Mouse (Mus musculus): ENCODE data around the gene Tspan18.

Tspan18 gene

DNA sequence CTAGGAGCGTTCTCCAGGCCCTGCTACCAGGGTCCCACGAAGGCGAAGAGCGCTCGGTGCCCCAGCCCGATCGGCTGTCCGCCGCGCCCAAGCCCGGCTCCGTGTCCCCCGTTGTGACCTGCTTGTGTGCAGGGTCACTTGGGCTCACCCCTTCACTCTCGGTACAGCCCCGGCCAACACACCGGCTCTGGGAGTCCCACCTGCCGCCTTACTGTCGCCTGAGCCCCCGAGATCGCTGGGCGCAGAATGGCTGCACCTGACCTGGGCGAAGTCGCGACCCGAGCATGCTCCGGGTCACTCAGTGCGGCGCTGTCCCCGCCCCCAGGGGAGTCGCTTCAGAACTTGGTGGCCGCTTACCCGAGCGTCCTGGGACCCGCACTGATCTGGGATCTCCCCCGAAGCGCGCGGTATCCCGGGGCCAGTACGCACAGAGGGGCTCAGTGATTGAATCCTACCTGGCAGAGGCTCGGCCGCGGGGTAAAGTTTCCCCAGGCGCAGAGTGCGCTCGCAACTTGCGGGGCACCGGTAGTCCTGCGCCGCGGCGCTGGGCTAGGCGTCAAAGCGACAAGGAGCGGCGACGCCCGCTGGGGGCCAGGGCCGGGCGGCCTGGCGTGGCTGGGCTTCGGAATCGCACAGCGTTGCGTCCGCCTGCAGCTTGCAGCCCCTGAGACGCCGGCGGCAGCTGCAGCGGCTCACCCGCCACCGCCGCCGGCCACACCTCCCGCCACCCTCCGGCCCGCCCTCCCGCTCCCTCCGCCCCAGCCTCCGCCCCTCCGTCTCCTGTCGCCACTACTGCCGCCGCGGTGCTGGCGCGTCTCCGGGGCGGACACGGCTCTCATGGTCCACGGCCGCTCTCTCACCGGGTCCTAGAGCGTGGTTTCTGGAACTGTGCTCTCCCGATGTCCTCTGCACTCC lies at the start of gene Tspan18:
Gene Tspan18, minus strand, starts transcription at position 689 of the 915 bp plus-strand sequence.
- peak in 1 of 2 experiments; percentile 5 for DNase-seq (ENCODE audit: low spot score in 2 of 2)

DNA sequence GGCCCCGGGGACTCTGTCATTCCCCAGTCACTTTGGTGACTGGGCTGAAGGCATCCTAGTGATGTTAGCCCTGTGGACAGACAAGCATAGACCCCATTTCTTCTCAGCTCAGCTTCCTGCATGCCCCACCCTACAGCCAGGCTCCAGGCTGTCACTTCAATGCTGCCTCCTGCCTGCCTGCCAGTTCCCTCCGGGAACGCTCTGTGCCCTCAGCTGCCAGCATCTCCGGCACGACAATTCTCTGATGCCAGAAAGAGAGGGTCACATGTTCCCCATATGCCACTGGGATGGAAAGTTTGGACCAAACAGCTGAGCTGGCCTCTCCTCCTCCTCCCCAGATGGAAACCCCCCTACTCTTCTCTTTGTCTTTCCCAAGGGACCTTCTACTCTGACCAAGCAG lies 49.5 kb upstream of the Tspan18 start:
- DNase-seq (ENCODE audit: low spot score in 2 of 2) = no peak

DNA sequence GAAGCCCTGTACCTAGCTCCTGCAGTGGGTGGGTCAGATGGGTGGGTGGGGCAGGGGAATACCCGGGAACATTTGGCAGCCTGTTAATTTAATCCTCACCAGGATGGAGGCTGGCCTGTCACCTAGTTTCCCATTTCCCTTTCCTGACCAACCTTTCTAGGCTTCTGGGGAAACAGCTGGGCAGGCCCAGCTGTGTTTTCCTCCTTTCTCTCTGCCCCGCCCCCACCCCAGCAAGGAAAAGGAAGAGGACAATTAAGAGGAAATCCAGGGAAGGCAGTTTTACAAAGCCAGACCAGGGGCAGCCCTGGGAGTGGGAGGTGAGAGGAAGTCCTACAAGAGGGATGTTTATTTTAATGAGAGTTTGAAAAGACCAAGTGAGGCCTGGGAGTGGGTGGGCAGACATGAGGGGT lies 46.4 kb upstream of the Tspan18 start:
- DNase-seq (ENCODE audit: low spot score in 2 of 2) = no peak

DNA sequence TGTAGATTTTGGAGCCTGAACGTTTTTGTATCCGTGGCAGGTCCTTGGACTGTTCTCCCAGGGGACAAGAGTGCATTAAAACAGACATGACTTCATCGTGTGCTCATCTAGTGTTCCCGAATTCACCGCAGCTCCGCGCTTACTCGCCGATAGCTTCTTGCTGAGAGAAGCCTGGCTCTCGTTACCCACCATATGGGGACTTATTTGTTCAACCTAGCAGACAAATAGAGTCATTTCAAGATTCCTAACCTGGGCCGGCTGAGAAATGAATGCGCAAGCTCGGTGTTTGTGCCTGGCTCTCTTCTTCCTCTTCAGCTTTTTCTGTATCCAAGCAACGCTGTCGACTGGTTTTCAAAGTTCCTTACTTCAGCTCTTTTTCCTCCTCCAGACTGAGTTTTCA lies 43.5 kb upstream of the Tspan18 start:
- DNase-seq (ENCODE audit: low spot score in 2 of 2) = no peak

DNA sequence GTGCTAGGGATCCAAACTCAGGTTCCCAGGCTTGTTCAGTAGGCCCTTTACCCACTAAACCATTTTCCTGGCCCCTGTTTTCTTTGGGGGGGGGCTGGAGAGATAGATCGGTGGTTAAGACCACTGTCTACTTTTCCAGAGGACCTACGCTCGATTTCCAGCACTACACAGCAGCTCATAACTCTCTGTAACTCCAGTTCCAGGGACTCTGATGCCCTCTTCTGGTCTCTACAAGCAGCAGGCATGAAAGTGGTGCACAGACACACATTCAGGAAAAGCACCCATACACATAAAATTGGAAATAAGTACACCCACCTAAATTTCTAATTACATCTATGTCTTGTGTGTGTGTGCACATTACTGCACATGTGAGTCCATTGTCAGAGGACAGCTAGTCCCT lies 42.9 kb upstream of the Tspan18 start:
- DNase-seq (ENCODE audit: low spot score in 2 of 2) = no peak

DNA sequence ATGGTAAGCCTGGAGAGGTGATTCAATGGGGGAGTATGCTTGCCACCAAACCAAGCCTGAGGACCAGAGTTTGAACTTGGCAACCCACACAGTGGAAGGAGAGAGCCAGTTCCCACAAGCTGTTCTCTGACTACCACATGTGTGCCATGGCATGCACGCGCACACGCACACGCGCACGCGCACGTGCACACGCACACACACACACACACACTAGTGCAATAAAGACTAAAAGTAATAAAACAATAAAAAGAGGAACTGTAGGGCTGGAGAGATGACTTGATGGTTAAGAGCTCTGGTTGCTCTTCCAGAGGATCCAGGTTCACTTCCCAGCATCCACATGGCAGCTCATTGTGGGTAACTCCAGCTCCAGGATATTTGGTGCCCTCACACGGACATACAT lies 38.6 kb upstream of the Tspan18 start:
- DNase-seq (ENCODE audit: low spot score in 2 of 2) = no peak

DNA sequence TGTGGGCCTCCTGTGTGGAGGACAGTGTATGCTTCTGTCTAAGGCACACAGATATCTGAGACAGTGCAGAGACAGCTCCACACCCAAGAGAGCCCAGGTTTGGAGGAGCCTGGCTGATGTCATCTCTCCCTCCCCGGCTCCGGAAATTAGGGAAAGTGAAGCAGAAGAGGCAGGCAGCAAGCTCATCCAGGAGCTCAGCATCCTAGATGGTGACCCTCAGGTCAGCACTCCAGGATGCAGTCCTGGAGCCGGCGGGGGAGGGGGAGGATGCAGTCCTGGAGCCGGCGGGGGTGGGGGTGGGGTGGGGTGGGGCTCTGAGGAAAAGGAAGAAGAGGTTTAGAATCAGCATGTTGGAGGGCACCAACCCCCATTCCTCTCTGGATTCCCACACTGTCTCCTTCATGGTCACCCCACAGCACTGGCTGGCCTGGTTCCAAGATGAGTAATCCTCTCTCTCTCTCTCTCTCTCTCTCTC lies 37.8 kb upstream of the Tspan18 start:
- DNase-seq (ENCODE audit: low spot score in 2 of 2) = no peak

DNA sequence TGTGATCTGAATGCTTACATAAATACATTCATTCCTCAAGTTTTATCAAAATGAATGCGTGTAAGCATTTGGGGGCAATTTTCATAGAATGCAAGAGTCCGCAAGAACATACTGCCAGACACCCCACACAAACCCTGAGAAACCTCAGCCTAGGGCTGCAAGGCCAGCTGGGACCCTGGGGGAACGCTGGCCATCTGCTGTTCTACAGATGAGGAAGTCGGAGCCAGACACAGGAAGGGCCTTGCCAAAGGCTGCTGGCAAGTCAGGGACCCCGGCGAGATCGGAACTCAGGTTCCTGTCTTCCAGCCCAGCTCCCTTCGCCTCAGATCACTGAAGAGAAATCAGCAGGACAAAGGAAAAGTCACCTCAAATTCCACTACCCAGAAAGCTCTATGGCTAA lies 34.6 kb upstream of the Tspan18 start:
- DNase-seq (ENCODE audit: low spot score in 2 of 2) = no peak

DNA sequence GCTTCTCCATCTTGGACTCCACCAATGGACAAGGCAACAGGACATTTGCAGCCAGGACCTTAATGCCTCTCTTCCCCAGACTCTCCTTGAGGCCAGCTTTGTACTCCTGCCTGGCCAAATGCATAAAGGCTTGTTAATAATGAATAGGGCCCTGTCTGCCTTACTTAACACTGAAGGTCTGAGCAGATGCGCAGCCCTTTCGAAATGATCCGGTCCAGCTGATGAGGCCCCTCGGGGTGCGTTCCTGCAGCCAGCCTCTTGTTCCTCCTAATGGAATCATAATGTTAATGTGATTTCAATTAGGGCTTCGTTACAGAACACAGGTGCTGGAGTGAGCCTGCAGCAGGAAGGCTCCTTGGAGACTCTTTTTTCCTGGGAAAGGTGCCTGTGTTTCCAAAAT lies 33.7 kb upstream of the Tspan18 start:
- no peak for DNase-seq (ENCODE audit: low spot score in 2 of 2)

DNA sequence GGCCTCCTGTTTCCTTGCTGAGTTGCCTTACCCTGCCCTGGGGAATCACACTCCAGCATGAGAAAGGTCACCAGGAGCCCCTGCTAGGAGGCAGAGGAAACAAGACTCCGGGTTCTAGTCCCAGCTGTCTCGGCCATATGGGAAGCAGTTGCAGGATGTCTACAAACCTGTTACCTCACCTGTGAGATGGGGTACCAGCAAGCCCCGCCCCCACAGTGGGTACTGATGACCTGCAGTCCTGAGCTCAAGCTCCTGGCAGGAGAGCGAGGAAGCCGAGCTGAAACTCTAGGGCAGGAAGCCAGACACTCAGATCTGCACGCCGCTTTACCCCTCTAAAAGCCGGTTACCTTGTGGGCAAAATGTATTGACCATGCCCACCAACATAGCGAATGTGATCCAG lies 31.1 kb upstream of the Tspan18 start:
- no peak for DNase-seq (ENCODE audit: low spot score in 2 of 2)

DNA sequence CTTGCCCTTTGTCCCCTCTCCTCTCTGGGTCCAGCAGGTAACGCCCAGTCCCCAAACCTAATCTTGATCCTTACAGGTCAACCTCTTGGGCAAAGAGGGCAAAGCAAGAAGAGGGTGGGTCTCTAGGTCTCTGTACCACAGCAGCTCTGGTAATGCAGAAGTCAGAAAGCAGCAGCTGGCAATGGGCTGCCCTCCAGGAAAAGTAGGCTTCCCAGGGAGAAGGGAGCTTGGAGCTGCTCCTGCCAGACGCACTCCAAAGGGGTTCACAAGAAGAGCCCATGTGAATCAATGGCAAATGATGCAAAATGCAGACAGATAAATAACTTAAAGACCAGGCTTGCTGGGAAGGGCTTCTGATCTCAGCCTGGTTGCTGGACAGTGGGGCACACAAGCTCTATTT lies 30.6 kb upstream of the Tspan18 start:
- DNase-seq (ENCODE audit: low spot score in 2 of 2) = no peak

DNA sequence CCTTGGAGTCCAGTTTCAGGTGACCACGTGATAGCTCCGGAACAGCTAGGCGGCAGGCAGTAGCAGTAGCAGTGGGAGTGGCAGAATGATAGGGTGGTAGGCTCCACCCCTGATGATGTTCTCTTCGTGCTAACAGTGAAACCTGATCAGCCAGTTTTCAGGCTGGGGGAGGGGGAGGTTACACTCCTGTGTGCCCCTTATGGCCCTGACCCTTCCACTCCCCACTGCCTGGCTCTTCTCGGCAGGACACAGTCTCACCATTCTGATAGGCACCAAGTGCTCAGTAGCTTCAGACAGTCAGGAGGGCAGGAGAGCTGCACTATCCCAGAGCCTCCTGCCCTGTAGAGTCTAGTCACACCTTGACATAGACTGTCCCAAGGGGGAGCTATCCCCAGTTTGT lies 27.1 kb upstream of the Tspan18 start:
- DNase-seq (ENCODE audit: low spot score in 2 of 2) = no peak

DNA sequence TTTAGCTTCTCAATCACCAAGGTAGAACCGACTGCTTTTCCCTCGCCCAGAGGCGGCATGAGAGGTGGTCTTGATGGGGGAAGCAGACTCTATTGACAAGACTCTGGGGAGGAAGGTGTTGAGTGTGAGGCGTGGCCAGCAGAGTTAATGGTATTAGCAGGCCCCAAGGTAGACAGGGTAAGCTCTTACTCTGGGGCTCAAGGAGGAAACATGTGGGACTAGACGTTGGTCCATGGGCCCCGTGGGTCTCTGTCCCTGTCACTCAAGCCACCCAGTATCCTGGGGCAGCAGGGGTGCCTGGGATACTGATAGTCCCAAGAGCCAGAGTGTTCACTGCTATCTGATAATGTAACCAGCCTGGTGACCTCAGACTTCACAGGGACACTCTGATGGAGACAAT lies 26.0 kb upstream of the Tspan18 start:
- no peak for DNase-seq (ENCODE audit: low spot score in 2 of 2)

DNA sequence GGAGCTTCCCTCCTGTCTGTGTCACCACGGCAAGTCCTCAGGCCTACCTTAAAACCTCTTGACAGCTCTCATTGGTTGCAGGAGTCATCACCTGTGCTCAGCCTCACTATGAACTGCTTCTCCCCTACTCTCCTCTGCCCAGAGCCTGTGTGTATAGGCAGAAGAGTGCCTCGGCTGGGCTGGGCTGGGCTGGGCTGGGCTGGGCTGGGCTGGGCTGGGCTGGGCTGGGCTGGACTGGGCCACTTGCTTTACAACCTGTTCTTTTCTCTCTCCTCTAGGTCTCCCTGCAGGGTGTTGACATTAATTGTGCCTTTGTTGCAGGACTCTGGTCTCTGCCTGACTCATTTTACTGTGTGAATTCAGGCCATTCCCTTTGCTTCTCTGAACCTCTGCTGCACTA lies 23.1 kb upstream of the Tspan18 start:
- DNase-seq (ENCODE audit: low spot score in 2 of 2) = no peak

DNA sequence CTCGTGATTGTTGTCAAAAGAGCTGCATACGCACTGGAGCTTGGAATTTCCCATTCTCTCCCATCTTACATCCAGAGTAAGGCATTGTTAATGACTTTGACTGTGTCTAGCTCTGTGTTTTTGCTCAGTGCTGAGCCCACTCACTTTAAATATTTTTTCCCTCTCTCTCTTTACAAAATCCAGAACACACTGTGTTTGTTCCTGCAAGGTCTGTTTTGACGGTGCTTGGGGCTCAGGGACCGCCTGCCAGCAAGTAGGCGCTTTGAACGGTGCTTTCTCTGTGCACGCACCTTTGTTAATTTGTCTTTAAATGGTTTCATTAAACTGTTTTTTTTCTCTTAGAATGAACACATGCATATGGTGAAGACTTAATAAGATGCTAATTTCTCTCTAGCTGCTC lies 21.5 kb upstream of the Tspan18 start:
- DNase-seq (ENCODE audit: low spot score in 2 of 2) = no peak

DNA sequence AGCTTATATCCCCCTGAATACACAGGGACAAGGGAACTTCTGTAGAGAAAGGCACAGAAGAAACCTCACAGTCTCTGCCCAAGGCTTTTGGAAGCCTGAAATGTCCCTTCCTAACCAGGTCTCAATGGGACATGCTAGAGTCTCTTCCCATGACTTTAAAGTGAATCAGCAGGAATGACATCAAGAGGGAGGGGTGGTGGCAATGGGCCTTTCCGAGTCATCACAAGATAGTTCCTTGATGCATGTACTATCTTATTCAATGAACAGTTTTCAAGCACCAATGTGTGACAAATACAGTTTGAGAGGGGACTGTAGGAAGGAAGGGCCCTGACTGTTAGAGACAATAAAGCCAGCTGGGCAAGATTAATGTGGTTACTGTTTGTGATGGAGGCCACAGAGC lies 20.3 kb upstream of the Tspan18 start:
- DNase-seq (ENCODE audit: low spot score in 2 of 2) = no peak

DNA sequence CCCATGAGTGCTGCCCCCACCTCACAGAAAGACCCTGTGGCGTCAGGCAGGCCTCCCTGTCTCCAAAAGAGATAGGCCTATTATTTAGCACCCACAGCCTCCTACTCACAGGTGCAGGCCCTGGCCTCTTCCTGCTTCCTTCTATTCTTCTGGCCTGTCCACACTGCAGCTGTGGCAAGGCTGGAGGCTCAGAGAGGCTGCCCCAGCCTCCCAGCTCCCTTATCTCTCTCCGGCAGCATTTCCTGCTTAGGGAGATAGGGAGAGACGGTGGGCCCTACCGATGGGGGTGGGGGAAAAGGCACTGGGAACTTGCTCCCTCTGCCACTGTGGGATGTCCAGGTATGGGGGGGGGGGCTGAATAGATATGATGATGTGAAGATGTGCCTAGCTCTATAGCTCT lies 19.4 kb upstream of the Tspan18 start:
- DNase-seq (ENCODE audit: low spot score in 2 of 2) = no peak

DNA sequence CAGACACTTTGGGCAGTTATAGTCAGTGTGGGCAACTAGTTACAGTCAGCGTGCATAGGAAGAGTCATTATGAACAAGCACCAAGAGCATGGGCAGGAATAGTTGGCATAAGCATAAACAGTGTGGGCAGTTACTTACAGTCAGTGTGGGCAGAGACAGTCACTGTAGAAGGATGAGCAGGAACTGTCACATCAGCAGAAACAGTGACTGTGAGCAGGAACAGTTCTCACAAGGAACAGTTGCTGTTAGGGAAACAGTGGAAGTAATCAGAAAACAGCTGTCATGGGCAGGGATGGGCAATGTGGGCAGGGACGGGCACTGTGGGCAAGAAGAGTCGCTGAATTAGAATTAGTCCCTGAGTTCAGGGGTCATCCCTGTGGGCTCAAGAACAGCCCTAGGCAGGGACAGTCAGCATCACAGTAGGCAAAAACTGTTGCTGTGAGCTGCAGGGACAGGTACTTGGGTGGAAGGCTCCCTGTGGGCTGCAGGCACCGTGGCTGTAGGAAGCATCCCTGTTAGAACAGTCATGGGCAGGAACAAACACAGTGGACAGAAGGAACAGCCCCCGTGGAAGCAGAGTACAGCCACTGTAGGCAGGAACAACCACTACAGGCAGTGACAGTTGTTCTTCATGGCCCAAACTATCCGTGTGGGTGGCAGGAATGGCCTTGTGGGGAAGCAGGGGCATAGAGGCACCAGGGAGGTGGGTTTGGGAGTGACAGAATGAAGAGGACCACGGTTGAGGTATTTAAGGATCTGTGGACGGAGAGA lies 18.8 kb upstream of the Tspan18 start:
- no peak for DNase-seq (ENCODE audit: low spot score in 2 of 2)

DNA sequence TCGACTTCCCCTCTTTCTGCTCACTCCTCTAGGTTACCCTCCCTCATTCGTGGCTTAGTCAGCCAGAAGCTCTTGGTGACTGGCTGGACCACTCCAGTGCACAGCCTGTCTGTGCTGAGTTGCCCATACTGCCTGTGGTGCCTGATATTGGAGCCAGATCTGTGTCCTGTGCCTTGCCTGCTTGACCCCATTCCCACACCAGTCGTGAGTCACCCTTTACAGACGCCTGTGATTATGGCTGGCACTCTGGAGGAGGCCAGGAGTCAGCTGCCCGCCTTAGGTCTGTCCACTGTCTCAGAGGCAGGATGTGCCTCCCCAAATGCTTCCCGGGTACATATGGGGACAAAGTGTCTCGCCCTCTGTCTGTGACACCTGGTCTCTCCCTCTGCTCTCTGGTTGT lies 17.0 kb upstream of the Tspan18 start:
- DNase-seq (ENCODE audit: low spot score in 2 of 2) = no peak

DNA sequence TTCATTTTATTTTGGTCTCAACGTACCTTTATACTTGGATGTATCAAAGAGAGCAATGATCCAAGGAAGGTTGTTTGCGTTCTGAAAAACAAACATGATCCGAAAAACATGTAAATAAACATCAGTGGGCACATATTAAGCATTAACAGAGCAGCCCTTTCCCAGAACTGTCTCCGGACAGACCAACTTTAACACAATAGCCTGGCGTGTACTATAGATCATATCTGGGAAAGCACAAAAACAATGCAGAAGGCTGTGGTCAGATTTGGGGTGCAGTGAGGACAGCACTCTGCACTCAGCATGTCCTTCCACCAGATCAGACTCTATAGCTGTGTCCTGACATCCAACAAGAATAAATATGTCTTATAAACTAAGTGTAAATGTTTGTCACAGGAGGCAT lies 12.7 kb upstream of the Tspan18 start:
- DNase-seq (ENCODE audit: low spot score in 2 of 2) = no peak

DNA sequence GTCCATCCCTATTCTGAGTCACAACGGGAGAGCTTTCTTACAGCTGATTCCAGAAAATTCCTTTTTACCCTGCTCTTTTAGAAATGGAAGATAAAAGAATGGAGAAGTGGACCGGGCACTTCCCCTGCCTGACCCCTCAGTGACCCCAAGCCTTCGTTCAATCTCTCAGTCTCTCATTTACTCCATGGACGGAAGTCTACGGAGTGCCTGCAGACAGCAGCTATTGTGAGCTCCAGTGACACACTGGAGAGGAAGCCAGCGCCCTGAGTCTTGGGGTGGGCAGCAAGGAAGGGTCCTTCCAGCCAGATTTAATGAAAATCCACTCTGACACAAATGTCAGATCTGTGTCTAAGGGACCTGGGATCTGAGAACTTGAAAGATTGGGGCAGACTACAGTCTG lies 12.3 kb upstream of the Tspan18 start:
- no peak for DNase-seq (ENCODE audit: low spot score in 2 of 2)

DNA sequence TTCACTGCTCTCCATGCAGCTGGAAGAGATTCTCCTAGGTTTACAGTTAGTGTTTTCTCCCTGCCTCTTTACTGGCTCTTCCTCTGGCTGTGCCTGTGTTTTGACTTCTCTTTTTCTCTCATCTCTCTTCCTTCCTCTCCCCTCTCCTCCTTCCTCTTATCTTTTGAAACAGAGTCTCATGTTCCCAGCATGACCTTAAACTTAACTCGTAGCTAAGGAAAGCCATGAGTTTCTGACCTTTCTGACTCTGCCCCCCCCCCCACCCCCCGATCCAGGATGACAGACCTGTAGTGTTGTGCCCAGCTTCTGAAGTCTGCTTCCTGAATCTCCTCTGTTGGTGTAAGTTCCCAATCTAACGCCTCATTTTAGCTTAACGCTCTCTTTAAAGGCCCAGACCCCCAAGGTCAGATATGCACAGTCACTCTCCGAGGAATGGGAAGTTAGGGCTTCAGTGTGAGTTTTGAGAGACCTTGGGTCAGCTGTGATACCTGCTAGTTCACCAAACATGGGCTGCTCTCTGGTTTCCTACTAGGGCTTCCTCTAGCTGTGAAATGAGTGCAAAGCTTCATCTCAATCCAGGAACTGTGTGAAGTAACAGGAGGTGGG lies 11.5 kb upstream of the Tspan18 start:
- no peak for DNase-seq (ENCODE audit: low spot score in 2 of 2)
